Mouse (Mus musculus): ENCODE data around the gene Upp1.
A peak's percentile ranks its signal among the peaks of the same experiment; 100 is the strongest.

Upp1 gene

GRCm38 (mm10) chr11:9167331-9167730 is 49.4 kb downstream of the Upp1 start:
- peak; percentile 44 for DNase-seq

GRCm38 (mm10) chr11:9181477-9181876 is 63.6 kb downstream of the Upp1 start:
- no peak for DNase-seq
